Mouse (Mus musculus): ENCODE results near the gene Lat. TPM values are rescaled to one million over a fixed set of nuclear protein-coding genes. Genes with fewer than 3 reads are reported as not detected.
"Not testable (repeated sequence)": the region's sequence is repeated elsewhere in the genome, so short reads cannot be mapped to it uniquely, and the experiment has no call there.

Gene Lat
- total RNA-seq, 1 experiment, result 8.0 TPM

- in situ Hi-C loops (cut with MboI; ENCODE audit: low sequenced_read_pairs in 2 of 2, unreplicated experiment in 2 of 2), result no loop called here
- no peak overlapping the region for H3K4me3 ChIP-seq (ENCODE audit: insufficient read depth in 1 of 2, low read depth in 1 of 2, low read length in 2 of 2, poor library complexity in 1 of 2, severe bottlenecking in 1 of 2)
- TF ChIP-seq ZC3H11A (IDR thresholded peaks at IDR 0.05; ENCODE audit: borderline replicate concordance, low read depth, low read length), result peak; percentile 75
- TF ChIP-seq ZNF384 (IDR thresholded peaks at IDR 0.05; ENCODE audit: low read depth, low read length), result no peak
- TF ChIP-seq HCFC1 (IDR thresholded peaks at IDR 0.05; ENCODE audit: borderline replicate concordance, insufficient read depth, low read length), result 0 out of 2 replicates have a peak, but pooled peaks have one; percentile 33
- DNase-seq (ENCODE audit: low read depth, low spot score), result peak; percentile 85
- no peak overlapping the region for H3K27ac ChIP-seq (ENCODE audit: insufficient read depth, low read depth, low read length, poor library complexity, severe bottlenecking)
- H3K9ac ChIP-seq (ENCODE audit: insufficient read depth, low read depth, low read length, poor library complexity, severe bottlenecking), result no peak overlapping the region
- H3K9me3 ChIP-seq (ENCODE audit: control insufficient read depth, insufficient read depth, low read depth, low read length), result no peaks in the 10 kb centered on the region
- H3K36me3 ChIP-seq (ENCODE audit: control insufficient read depth, insufficient read depth, low read length, poor library complexity, severe bottlenecking), result no peaks in the 10 kb centered on the region
- no peaks in the 10 kb centered on the region for H3K4me1 ChIP-seq (ENCODE audit: control insufficient read depth in 2 of 2, insufficient read depth in 2 of 2, low read length in 2 of 2, poor library complexity in 1 of 2)
Observed at GRCm38 (mm10) chr7:126399548-126399947, 30.2 kb upstream of the Lat start.

GRCm38 (mm10) chr7:126397822-126398221 is 28.5 kb upstream of the Lat start:
- Histone ChIP-seq H3K9ac (ENCODE audit: insufficient read depth, low read depth, low read length, poor library complexity, severe bottlenecking) (no peak overlapping the region), H3K4me1 (ENCODE audit: control insufficient read depth in 2 of 2, insufficient read depth in 2 of 2, low read length in 2 of 2, poor library complexity in 1 of 2) (0 out of 4 replicates have a peak, but pooled peaks cover 0 to 2% of the 10 kb centered on the region in 2 experiments), H3K9me3 (ENCODE audit: control insufficient read depth, insufficient read depth, low read depth, low read length) (no peaks in the 10 kb centered on the region), H3K36me3 (ENCODE audit: control insufficient read depth, insufficient read depth, low read length, poor library complexity, severe bottlenecking) (0 out of 2 replicates have a peak, but pooled peaks cover 2% of the 10 kb centered on the region), H3K27ac (ENCODE audit: insufficient read depth, low read depth, low read length, poor library complexity, severe bottlenecking) (no peak overlapping the region), H3K4me3 (ENCODE audit: insufficient read depth in 1 of 2, low read depth in 1 of 2, low read length in 2 of 2, poor library complexity in 1 of 2, severe bottlenecking in 1 of 2) (no peak overlapping the region)
- in situ Hi-C loops (cut with MboI; ENCODE audit: low sequenced_read_pairs in 2 of 2, unreplicated experiment in 2 of 2), result no loop called here
- no peak for TF ChIP-seq ZC3H11A (IDR thresholded peaks at IDR 0.05; ENCODE audit: borderline replicate concordance, low read depth, low read length)
- no peak for TF ChIP-seq HCFC1 (IDR thresholded peaks at IDR 0.05; ENCODE audit: borderline replicate concordance, insufficient read depth, low read length)
- TF ChIP-seq ZNF384 (IDR thresholded peaks at IDR 0.05; ENCODE audit: low read depth, low read length), result no peak
- no peak for TF ChIP-seq CHD2 (IDR thresholded peaks at IDR 0.05; ENCODE audit: low read depth, low read length)
- no peak for TF ChIP-seq MAFK (IDR thresholded peaks at IDR 0.05; ENCODE audit: insufficient read depth, low read depth, low read length)
- DNase-seq (ENCODE audit: low read depth, low spot score), result no peak

DNA sequence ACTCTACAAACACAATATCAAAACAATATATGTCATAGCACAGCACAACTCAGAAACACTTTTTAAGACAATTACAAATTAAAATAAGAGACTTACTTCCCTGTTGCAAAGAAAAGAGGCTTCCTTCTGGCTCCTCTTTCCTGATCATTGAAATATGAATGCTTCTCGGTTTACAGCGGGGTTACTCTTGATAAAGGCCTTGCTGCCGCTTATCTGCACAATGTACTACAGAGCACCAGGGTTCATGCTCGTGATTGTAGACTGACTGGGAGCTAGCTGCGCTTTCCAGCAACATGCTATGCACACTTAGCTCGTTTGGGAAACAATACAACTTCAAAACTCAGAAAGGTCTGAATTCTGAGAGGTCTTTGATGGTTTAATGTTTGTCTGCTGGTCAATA is 27.9 kb upstream of the Lat start:
- Histone ChIP-seq H3K4me3 (ENCODE audit: insufficient read depth in 1 of 2, low read depth in 1 of 2, low read length in 2 of 2, poor library complexity in 1 of 2, severe bottlenecking in 1 of 2) (peak overlapping the region in 1 of 2 experiments; percentile 20; a peak in 2 of 4 replicates), H3K9me3 (ENCODE audit: control insufficient read depth, insufficient read depth, low read depth, low read length) (no peaks in the 10 kb centered on the region), H3K4me1 (ENCODE audit: control insufficient read depth in 2 of 2, insufficient read depth in 2 of 2, low read length in 2 of 2, poor library complexity in 1 of 2) (0 out of 4 replicates have a peak, but pooled peaks cover 0 to 2% of the 10 kb centered on the region in 2 experiments), H3K9ac (ENCODE audit: insufficient read depth, low read depth, low read length, poor library complexity, severe bottlenecking) (no peak overlapping the region), H3K27ac (ENCODE audit: insufficient read depth, low read depth, low read length, poor library complexity, severe bottlenecking) (no peak overlapping the region), H3K36me3 (ENCODE audit: control insufficient read depth, insufficient read depth, low read length, poor library complexity, severe bottlenecking) (0 out of 2 replicates have a peak, but pooled peaks cover 2% of the 10 kb centered on the region)
- no peak for DNase-seq (ENCODE audit: low read depth, low spot score)
- TF ChIP-seq HCFC1 (IDR thresholded peaks at IDR 0.05; ENCODE audit: borderline replicate concordance, insufficient read depth, low read length), result no peak
- TF ChIP-seq CHD2 (IDR thresholded peaks at IDR 0.05; ENCODE audit: low read depth, low read length), result no peak
- no peak for TF ChIP-seq ZNF384 (IDR thresholded peaks at IDR 0.05; ENCODE audit: low read depth, low read length)
- TF ChIP-seq MAFK (IDR thresholded peaks at IDR 0.05; ENCODE audit: insufficient read depth, low read depth, low read length), result no peak
- TF ChIP-seq ZC3H11A (IDR thresholded peaks at IDR 0.05; ENCODE audit: borderline replicate concordance, low read depth, low read length), result no peak
- in situ Hi-C loops (cut with MboI; ENCODE audit: low sequenced_read_pairs in 2 of 2, unreplicated experiment in 2 of 2), result no loop called here

- H3K9me3 ChIP-seq (ENCODE audit: control insufficient read depth, insufficient read depth, low read depth, low read length), result no peaks in the 10 kb centered on the region
- peak within 1 kb of the TSS; percentile 57 for H3K27ac ChIP-seq (ENCODE audit: insufficient read depth, low read depth, low read length, poor library complexity, severe bottlenecking)
- DNase-seq (ENCODE audit: low read depth, low spot score), result peak; percentile 98
- H3K4me1 ChIP-seq (ENCODE audit: control insufficient read depth in 2 of 2, insufficient read depth in 2 of 2, low read length in 2 of 2, poor library complexity in 1 of 2), result peaks cover 4% of the 10 kb centered on the region in 2 experiments; a peak in 1 of 4 replicates
- peak within 1 kb of the TSS; percentile 77 for H3K9ac ChIP-seq (ENCODE audit: insufficient read depth, low read depth, low read length, poor library complexity, severe bottlenecking)
- peak within 1 kb of the TSS; percentile 90 to 98 for H3K4me3 ChIP-seq (ENCODE audit: insufficient read depth in 1 of 2, low read depth in 1 of 2, low read length in 2 of 2, poor library complexity in 1 of 2, severe bottlenecking in 1 of 2)
- TF ChIP-seq CHD2 (IDR thresholded peaks at IDR 0.05; ENCODE audit: low read depth, low read length), result peak; percentile 99
- TF ChIP-seq MAFK (IDR thresholded peaks at IDR 0.05; ENCODE audit: insufficient read depth, low read depth, low read length), result no peak
- TF ChIP-seq HCFC1 (IDR thresholded peaks at IDR 0.05; ENCODE audit: borderline replicate concordance, insufficient read depth, low read length), result peak; percentile 93
- no peak for TF ChIP-seq ZNF384 (IDR thresholded peaks at IDR 0.05; ENCODE audit: low read depth, low read length)
- TF ChIP-seq ZC3H11A (IDR thresholded peaks at IDR 0.05; ENCODE audit: borderline replicate concordance, low read depth, low read length), result no peak
- in situ Hi-C loops (cut with MboI; ENCODE audit: low sequenced_read_pairs in 2 of 2, unreplicated experiment in 2 of 2), result no loop called here
- H3K36me3 ChIP-seq (ENCODE audit: control insufficient read depth, insufficient read depth, low read length, poor library complexity, severe bottlenecking), result peaks cover 4% of the 10 kb centered on the region; the same call in 1 of the 2 replicates
Observed at GRCm38 (mm10) chr7:126396298-126397119, 27.1 kb upstream of the Lat start, which contains the start of gene Nfatc2ip. Nfatc2ip (minus strand) TSS chr7:126396737.

DNA sequence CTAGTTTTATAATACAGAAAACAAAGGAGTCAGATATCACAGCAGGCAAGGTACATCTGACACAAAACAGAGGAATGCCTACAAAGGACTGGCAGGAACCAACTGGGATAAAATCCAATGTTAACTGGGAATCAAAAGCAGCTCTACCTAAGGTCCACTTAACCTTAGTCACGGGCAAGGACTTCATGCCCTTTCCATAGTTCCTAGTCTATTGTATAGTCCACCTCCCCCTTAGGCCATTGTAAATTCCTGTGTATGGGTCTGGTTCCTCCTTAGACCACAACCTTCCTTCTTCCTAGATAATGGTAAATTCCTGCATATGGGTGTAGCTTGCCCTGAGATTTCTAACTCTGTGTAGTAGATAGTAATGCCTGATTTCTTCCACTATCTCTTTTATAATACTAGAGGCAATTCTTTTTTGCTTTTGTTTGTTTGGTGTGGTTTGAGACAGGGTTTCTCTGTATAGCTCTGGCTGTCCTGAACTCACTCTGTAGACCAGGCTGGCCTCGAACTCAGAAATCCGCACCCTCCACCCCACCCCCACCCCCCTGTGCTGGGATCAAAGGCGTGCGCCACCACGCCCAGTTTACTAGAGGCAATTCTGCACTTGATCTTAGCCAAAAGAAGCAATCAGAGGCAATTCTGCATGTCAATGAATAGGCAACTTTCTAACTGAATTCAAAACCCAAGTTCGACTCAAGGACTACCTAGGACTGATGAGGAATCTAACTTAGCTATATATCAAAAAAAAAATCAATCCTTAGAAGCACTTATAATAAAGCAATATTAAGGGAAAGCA is 22.9 kb upstream of the Lat start:
- in situ Hi-C loops (cut with MboI; ENCODE audit: low sequenced_read_pairs in 2 of 2, unreplicated experiment in 2 of 2); H3K4me3 ChIP-seq (ENCODE audit: insufficient read depth in 1 of 2, low read depth in 1 of 2, low read length in 2 of 2, poor library complexity in 1 of 2, severe bottlenecking in 1 of 2); H3K9me3 ChIP-seq (ENCODE audit: control insufficient read depth, insufficient read depth, low read depth, low read length); H3K9ac ChIP-seq (ENCODE audit: insufficient read depth, low read depth, low read length, poor library complexity, severe bottlenecking): not testable (repeated sequence)
- Histone ChIP-seq H3K4me1 (ENCODE audit: control insufficient read depth in 2 of 2, insufficient read depth in 2 of 2, low read length in 2 of 2, poor library complexity in 1 of 2) (peaks cover 8 to 10% of the 10 kb centered on the region in 2 experiments; a peak in 3 of 4 replicates), H3K36me3 (ENCODE audit: control insufficient read depth, insufficient read depth, low read length, poor library complexity, severe bottlenecking) (peaks cover 37% of the 10 kb centered on the region), H3K27ac (ENCODE audit: insufficient read depth, low read depth, low read length, poor library complexity, severe bottlenecking) (peak overlapping the region; percentile 96; the same call in 1 of the 2 replicates)
- peak; percentile 84 for DNase-seq (ENCODE audit: low read depth, low spot score)

Data from ES-E14 (cell line).